Mouse (Mus musculus) kidney, embryonic 16.5 days (tissue): ENCODE measurements around the gene Hat1. TPM values are rescaled to one million over a fixed set of nuclear protein-coding genes. Genes with fewer than 3 reads are reported as not detected.

ENCODE experiments used
- ATAC-seq: fragments of 200-750 bp; cut with Nextera tagmentation; 2 replicates; pipeline ENCODE4 v1.8.0; 2017; ENCODE audit warnings: moderate TSS enrichment; ENCODE audit not compliant: low FRiP score, low TSS enrichment
- H3K27ac ChIP-seq: fragments of 300-500 bp; sonication (generic); 2 replicates; pipeline ENCODE4 v1.5.1; 2014; ENCODE audit warnings: low read length
- H3K27me3 ChIP-seq: fragments of 300-500 bp; sonication (generic); 2 replicates; pipeline ENCODE4 v1.6.1; 2014; ENCODE audit warnings: low read length, control low read depth, mixed read lengths; ENCODE audit not compliant: insufficient read depth
- H3K36me3 ChIP-seq: fragments of 300-500 bp; sonication (generic); 2 replicates; pipeline ENCODE4 v1.6.1; 2014; ENCODE audit warnings: low read length, control low read depth, mixed read lengths; ENCODE audit not compliant: insufficient read depth
- H3K4me1 ChIP-seq: fragments of 300-500 bp; sonication (generic); 2 replicates; pipeline ENCODE4 v1.6.1; 2014; ENCODE audit warnings: low read length, control low read depth, mixed read lengths; ENCODE audit not compliant: insufficient read depth
- H3K4me2 ChIP-seq: fragments of 300-500 bp; sonication (generic); replicated peaks from 2 replicates; pipeline ENCODE4 v1.6.1; 2014; ENCODE audit warnings: low read depth, low read length
- H3K4me3 ChIP-seq: fragments of 300-500 bp; sonication (generic); 2 replicates; pipeline ENCODE4 v1.5.1; 2014; ENCODE audit warnings: mild to moderate bottlenecking, low read length
- H3K9ac ChIP-seq: fragments of 300-500 bp; sonication (generic); replicated peaks from 2 replicates; pipeline ENCODE4 v1.6.1; 2014; ENCODE audit warnings: low read length
- H3K9me3 ChIP-seq: fragments of 300-500 bp; sonication (generic); 2 replicates; pipeline ENCODE4 v1.6.1; 2016; ENCODE audit warnings: low read length, control low read depth
- WGBS: fragments of 180-500 bp; shearing (Covaris S2); extraction: QIAGEN DNeasy Blood & Tissue Kit; methylation state at CpG from one replicate; pipeline ENCODE4 v1.1.7; 2014; 5-methylcytosine and 5-hydroxymethylcytosine counted together
- polyA plus RNA-seq: library from polyadenylated mRNA; unstranded; fragments of >200 nt; fragmentation: Nextera tagmentation; extraction: Ambion mirVana; gene quantifications from 2 replicates; pipeline ENCODE4 v1.2.1, GENCODE M21; 2015

Gene Hat1
- 129 and 134 TPM in 2 replicates for polyA plus RNA-seq

- peak; percentile 99 for ATAC-seq
- Histone ChIP-seq H3K27ac (peak within 1 kb of the TSS; percentile 88), H3K4me3 (peak within 1 kb of the TSS; percentile 89), H3K4me1 (peaks cover 12% of the 10 kb centered on the region), H3K9ac (peak within 1 kb of the TSS; percentile 91), H3K36me3 (0 out of 2 replicates have a peak, but pooled peaks cover 5% of the 10 kb centered on the region), H3K9me3 (no peaks in the 10 kb centered on the region), H3K4me2 (peak within 1 kb of the TSS; percentile 73), H3K27me3 (no peaks in the 10 kb centered on the region)
- WGBS: under 1% methylated on average over 54 of the region's 66 CpGs
Measured at GRCm38 (mm10) chr2:71388951-71389763, at the start of gene Hat1. Gene Hat1 (plus strand): TSS chr2:71388958.

GRCm38 (mm10) chr2:71340126-71340525 is 48.6 kb upstream of the Hat1 start:
- WGBS: 82% methylated on average over 5 of the region's 5 CpGs
- H3K4me2 ChIP-seq: no peak overlapping the region
- peaks cover 10% of the 10 kb centered on the region for H3K9me3 ChIP-seq
- H3K4me3 ChIP-seq: no peak overlapping the region
- no peak for ATAC-seq
- peaks cover 13% of the 10 kb centered on the region for H3K36me3 ChIP-seq
- H3K27ac ChIP-seq: no peak overlapping the region
- H3K9ac ChIP-seq: no peak overlapping the region
- no peaks in the 10 kb centered on the region for H3K4me1 ChIP-seq
- no peaks in the 10 kb centered on the region for H3K27me3 ChIP-seq

- H3K27ac ChIP-seq: no peak overlapping the region
- 93% methylated on average over 10 of the region's 10 CpGs for WGBS
Measured at GRCm38 (mm10) chr2:71343884-71344640, 44.7 kb upstream of the Hat1 start.

GRCm38 (mm10) chr2:71347160-71347559 is 41.6 kb upstream of the Hat1 start:
- ATAC-seq: no peak
- Histone ChIP-seq H3K4me3 (no peak overlapping the region), H3K4me1 (peaks cover 8% of the 10 kb centered on the region), H3K27me3 (no peaks in the 10 kb centered on the region), H3K4me2 (no peak overlapping the region), H3K9me3 (peaks cover 10% of the 10 kb centered on the region), H3K36me3 (peaks cover 11% of the 10 kb centered on the region), H3K9ac (no peak overlapping the region), H3K27ac (no peak overlapping the region)
- 54% methylated on average over 10 of the region's 10 CpGs for WGBS

More at GRCm38 (mm10) chr2:71343884-71344640, 44.7 kb upstream of the Hat1 start:
- peaks cover 10% of the 10 kb centered on the region for H3K9me3 ChIP-seq
- H3K4me1 ChIP-seq: no peaks in the 10 kb centered on the region
- peaks cover 11% of the 10 kb centered on the region for H3K36me3 ChIP-seq
- no peak overlapping the region for H3K4me3 ChIP-seq
- H3K9ac ChIP-seq: no peak overlapping the region
- H3K4me2 ChIP-seq: no peak overlapping the region
- no peaks in the 10 kb centered on the region for H3K27me3 ChIP-seq
- no peak for ATAC-seq

GRCm38 (mm10) chr2:71347732-71348490 is 40.8 kb upstream of the Hat1 start:
- 90% methylated on average over 20 of the region's 20 CpGs for WGBS
- peaks cover 11% of the 10 kb centered on the region for H3K36me3 ChIP-seq
- H3K9me3 ChIP-seq: peaks cover 10% of the 10 kb centered on the region
- no peak overlapping the region for H3K4me3 ChIP-seq
- no peak overlapping the region for H3K9ac ChIP-seq
- peaks cover 8% of the 10 kb centered on the region for H3K4me1 ChIP-seq
- H3K27me3 ChIP-seq: no peaks in the 10 kb centered on the region
- no peak overlapping the region for H3K27ac ChIP-seq
- ATAC-seq: no peak
- H3K4me2 ChIP-seq: no peak overlapping the region

- no peak for ATAC-seq
- Histone ChIP-seq H3K36me3 (no peaks in the 10 kb centered on the region), H3K9ac (no peak overlapping the region), H3K27ac (no peak overlapping the region), H3K4me3 (no peak overlapping the region), H3K4me1 (peaks cover 21% of the 10 kb centered on the region), H3K4me2 (no peak overlapping the region), H3K27me3 (no peaks in the 10 kb centered on the region), H3K9me3 (no peaks in the 10 kb centered on the region)
- 49% methylated on average over 2 of the region's 2 CpGs for WGBS
Measured at GRCm38 (mm10) chr2:71349511-71349910, 39.2 kb upstream of the Hat1 start.

- Histone ChIP-seq H3K36me3 (no peaks in the 10 kb centered on the region), H3K4me1 (peaks cover 24% of the 10 kb centered on the region), H3K4me3 (no peak overlapping the region), H3K27ac (no peak overlapping the region), H3K9me3 (no peaks in the 10 kb centered on the region), H3K4me2 (no peak overlapping the region), H3K27me3 (no peaks in the 10 kb centered on the region), H3K9ac (no peak overlapping the region)
- no peak for ATAC-seq
- WGBS: 41% methylated on average over 7 of the region's 7 CpGs
Measured at GRCm38 (mm10) chr2:71350181-71350580, 38.6 kb upstream of the Hat1 start.

GRCm38 (mm10) chr2:71350904-71351726 is 37.6 kb upstream of the Hat1 start:
- no peak overlapping the region for H3K9ac ChIP-seq
- WGBS: 83% methylated on average over 11 of the region's 11 CpGs
- no peak overlapping the region for H3K4me2 ChIP-seq
- H3K9me3 ChIP-seq: no peaks in the 10 kb centered on the region
- H3K27me3 ChIP-seq: no peaks in the 10 kb centered on the region
- no peak for ATAC-seq
- H3K4me1 ChIP-seq: peaks cover 26% of the 10 kb centered on the region
- H3K4me3 ChIP-seq: no peak overlapping the region
- no peaks in the 10 kb centered on the region for H3K36me3 ChIP-seq
- H3K27ac ChIP-seq: no peak overlapping the region

GRCm38 (mm10) chr2:71351727-71351987 is 37.1 kb upstream of the Hat1 start:
- Histone ChIP-seq H3K9ac (no peak overlapping the region), H3K27ac (no peak overlapping the region), H3K36me3 (no peaks in the 10 kb centered on the region), H3K4me2 (no peak overlapping the region), H3K9me3 (no peaks in the 10 kb centered on the region), H3K4me1 (peaks cover 27% of the 10 kb centered on the region), H3K27me3 (no peaks in the 10 kb centered on the region), H3K4me3 (no peak overlapping the region)
- WGBS: 72% methylated on average over 3 of the region's 3 CpGs
- ATAC-seq: no peak
